7 mouse cellular contexts compared by ENCODE assay signal in the genomic region with DNA sequence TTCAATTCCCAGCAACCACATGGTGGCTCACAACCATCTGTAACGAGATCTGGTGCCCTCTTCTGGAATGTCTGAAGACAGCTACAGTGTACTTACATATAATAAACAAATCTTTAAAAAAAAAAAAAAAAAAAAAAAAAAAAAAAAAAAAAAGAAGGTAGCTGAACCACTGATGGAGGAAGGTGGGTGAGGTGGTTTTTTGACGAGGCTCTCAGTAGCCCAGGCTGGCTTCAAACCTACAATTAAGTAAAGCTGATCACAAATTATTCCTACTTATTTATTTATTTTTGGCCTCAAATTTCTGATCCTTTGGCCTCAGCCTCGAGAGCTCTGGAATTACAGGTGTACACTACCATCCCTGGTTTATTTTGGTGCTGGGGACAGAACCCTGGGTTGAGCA. TPM values are rescaled to one million over a fixed set of nuclear protein-coding genes. Genes with fewer than 3 reads are reported as not detected.
A peak's percentile ranks its signal among the peaks of the same experiment; 100 is the strongest.
DNase-seq lines count a peak whose midpoint lies in the region; ATAC-seq and TF ChIP-seq lines count a peak whose summit lies in the region.
"Not testable (repeated sequence)": the region's sequence is repeated elsewhere in the genome, so short reads cannot be mapped to it uniquely, and the experiment has no call there.
"Had no signal": no experiment of that assay in that cellular context is flagged by ENCODE, and none has a peak within 500 bp of the region (broad histone marks: within the 10 kb centered on the region; RNA-seq: fewer than 3 reads in every experiment).

No protein-coding gene starts in this region.

- peak overlapping the region; percentile 92; the same call in 1 of the 2 replicates for H3K27ac ChIP-seq in ES-E14 (ENCODE audit: insufficient read depth, low read depth, low read length, poor library complexity, severe bottlenecking)
- H3K27ac ChIP-seq in embryonic facial prominence, embryonic 13.5 days, result peak overlapping the region; percentile 92; the same call in 1 of the 2 replicates
- peak overlapping the region; percentile 90 for H3K27ac ChIP-seq in heart, adult 2 months
- H3K27ac ChIP-seq in kidney, postnatal 0 days, result 0 out of 2 replicates have a peak overlapping the region, but pooled peaks have one; percentile 89

- not testable (repeated sequence) for TF ChIP-seq EP300 in heart, adult 2 months (IDR thresholded peaks at IDR 0.05; ENCODE audit: insufficient read depth, low read depth, low read length)

- peak overlapping the region; percentile 82 for H3K4me3 ChIP-seq in E14TG2a.4 (replicated peaks; ENCODE audit: low read length)
- H3K4me3 ChIP-seq in ES-E14 (ENCODE audit: insufficient read depth in 1 of 2, low read depth in 1 of 2, low read length in 2 of 2, poor library complexity in 1 of 2, severe bottlenecking in 1 of 2); embryonic facial prominence, embryonic 13.5 days; heart, adult 2 months; kidney, postnatal 0 days (replicated peaks; ENCODE audit: low read depth, low read length): not testable (repeated sequence)

- H3K36me3 ChIP-seq in E14TG2a.4 (ENCODE audit: insufficient read depth, low read length), result peaks cover 10% of the 10 kb centered on the region
- H3K36me3 ChIP-seq in ES-E14 (ENCODE audit: control insufficient read depth, insufficient read depth, low read length, poor library complexity, severe bottlenecking); embryonic facial prominence, embryonic 13.5 days; heart, adult 2 months (ENCODE audit: control insufficient read depth, insufficient read depth, low read length); kidney, postnatal 0 days (ENCODE audit: insufficient read depth, low read length): not testable (repeated sequence)

- H3K79me2 ChIP-seq in heart, adult 2 months (replicated peaks; ENCODE audit: control insufficient read depth, insufficient read depth, low read length), result not testable (repeated sequence)

- not testable (repeated sequence) for TF ChIP-seq POLR2A in heart, adult 2 months (IDR thresholded peaks at IDR 0.05; ENCODE audit: insufficient read depth, low read depth, low read length)

- H3K4me1 ChIP-seq in E14TG2a.4 (replicated peaks; ENCODE audit: low read depth, low read length), result peaks cover 77% of the 10 kb centered on the region
- peaks cover 14 to 15% of the 10 kb centered on the region in 2 experiments; a peak in 3 of 4 replicates for H3K4me1 ChIP-seq in ES-E14 (ENCODE audit: control insufficient read depth in 2 of 2, insufficient read depth in 2 of 2, low read length in 2 of 2, poor library complexity in 1 of 2)
- H3K4me1 ChIP-seq in embryonic facial prominence, embryonic 13.5 days, result peaks cover 44% of the 10 kb centered on the region
- not testable (repeated sequence) for H3K4me1 ChIP-seq in heart, adult 2 months (ENCODE audit: control insufficient read depth, insufficient read depth, low read length)
- H3K4me1 ChIP-seq in kidney, postnatal 0 days (replicated peaks; ENCODE audit: insufficient read depth, low read length), result peaks cover 16% of the 10 kb centered on the region

- not testable (repeated sequence) for H3K27me3 ChIP-seq in E14TG2a.4 (ENCODE audit: insufficient read depth, low read length); embryonic facial prominence, embryonic 13.5 days; heart, adult 2 months (ENCODE audit: control insufficient read depth, insufficient read depth, low read length); kidney, postnatal 0 days (ENCODE audit: insufficient read depth, low read length)

- in situ Hi-C loops in ES-E14 (cut with MboI; ENCODE audit: low sequenced_read_pairs in 2 of 2, unreplicated experiment in 2 of 2), result not testable (repeated sequence)

- not testable (repeated sequence) for TF ChIP-seq CTCF in E14TG2a.4 (conservative IDR thresholded peaks at IDR 0.05; ENCODE audit: low read length); heart, adult 2 months (IDR thresholded peaks at IDR 0.05); kidney, postnatal 0 days (IDR thresholded peaks at IDR 0.05; ENCODE audit: low read depth)

- H3K9me3 ChIP-seq in E14TG2a.4 (ENCODE audit: low read length); ES-E14 (ENCODE audit: control insufficient read depth, insufficient read depth, low read depth, low read length); embryonic facial prominence, embryonic 13.5 days; kidney, postnatal 0 days (replicated peaks; ENCODE audit: low read length): not testable (repeated sequence)

- not testable (repeated sequence) for H3K4me2 ChIP-seq in embryonic facial prominence, embryonic 13.5 days; kidney, postnatal 0 days (ENCODE audit: low read length)

- DNase-seq in ES-E14 (ENCODE audit: low read depth, low spot score); heart, adult 2 months; kidney, postnatal 0 days (ENCODE audit: low spot score): not testable (repeated sequence)

- H3K9ac ChIP-seq in ES-E14 (ENCODE audit: insufficient read depth, low read depth, low read length, poor library complexity, severe bottlenecking); embryonic facial prominence, embryonic 13.5 days; heart, adult 2 months (ENCODE audit: low read depth, low read length); kidney, postnatal 0 days (ENCODE audit: low read depth, low read length): not testable (repeated sequence)

- intact Hi-C loops in heart, adult 2 months (cut with DNase I), result loop anchor here (5.0 to 10.0 kb wide), 2 partner anchors 298 to 360 kb away; no protein-coding TSS in a partner anchor

- not testable (repeated sequence) for ATAC-seq in embryonic facial prominence, embryonic 13.5 days (ENCODE audit: insufficient number of reproducible peaks, insufficient read depth, low FRiP score, low TSS enrichment, low read depth); kidney, postnatal 0 days (replicated peaks; ENCODE audit: low FRiP score, low read depth)

- WGBS in embryonic facial prominence, embryonic 13.5 days, result 83% methylated on average over 3 of the region's 3 CpGs
- WGBS in heart, adult 2 months, result 95% methylated on average over 3 of the region's 3 CpGs
- WGBS in kidney, postnatal 0 days, result 86% methylated on average over 3 of the region's 3 CpGs

TF ChIP-seq in ES-E14, 5 proteins besides CTCF, POLR2A, EP300 and RAD21:
- peak; percentile 78 for TF ChIP-seq ZNF384 (IDR thresholded peaks at IDR 0.05; ENCODE audit: low read depth, low read length)

RNA-seq across cellular contexts. Expression of gene Rbfox2, which starts 28.4 kb away (rescaled TPM):
- 55.3 and 56.4 TPM in 2 replicates for total RNA-seq in ES-E14 (2012; rRNA removed)
- 57.8 and 66.7 TPM in 2 replicates for polyA plus RNA-seq in embryonic facial prominence, embryonic 13.5 days (2015; fragmentation: Nextera tagmentation; extraction: Ambion mirVana)
- 100 to 1,000 TPM; 106 to 110 TPM for total RNA-seq in heart, adult 2 months (2021)
- 86.0 and 145 TPM in 2 replicates for polyA plus RNA-seq in heart, adult 2 months (2012; rRNA removed)
- polyA plus RNA-seq in kidney, postnatal 0 days (2015; fragmentation: Nextera tagmentation; extraction: Ambion mirVana), result 22.7 and 25.1 TPM in 2 replicates
- polyA plus RNA-seq: CD4-positive, CD25-positive, alpha-beta regulatory T cell, adult 4 months; erythroblast, embryonic 14.5 days had no signal
